Mouse (Mus musculus): ENCODE results near the gene Utrn. TPM values are rescaled to one million over a fixed set of nuclear protein-coding genes. Genes with fewer than 3 reads are reported as not detected.
A peak's percentile ranks its signal among the peaks of the same experiment; 100 is the strongest.

Gene Utrn
- polyA plus RNA-seq, 1 experiment from 2014 or later: 88.4 TPM

GRCm38 (mm10) chr10:12736861-12737835 lies 132.0 kb downstream of the Utrn start:
- Histone ChIP-seq H3K4me3 (ENCODE audit: low read depth, low read length) (no peak overlapping the region), H3K27ac (ENCODE audit: low read length) (peak overlapping the region; percentile 20; the same call in 1 of the 2 replicates), H3K4me2 (replicated peaks; ENCODE audit: low read depth, low read length) (peak overlapping the region; percentile 12), H3K4me1 (ENCODE audit: insufficient read depth, low read depth, low read length) (no peaks in the 10 kb centered on the region), H3K9ac (replicated peaks; ENCODE audit: low read depth) (no peak overlapping the region), H3K36me3 (ENCODE audit: insufficient read depth, low read length) (peaks cover 7% of the 10 kb centered on the region; the same call in 1 of the 2 replicates), H3K9me3 (ENCODE audit: low read length) (no peaks in the 10 kb centered on the region), H3K27me3 (replicated peaks; ENCODE audit: insufficient read depth, low read length) (no peaks in the 10 kb centered on the region)
- 53% methylated on average over 18 of the region's 18 CpGs for WGBS
- DNase-seq (ENCODE audit: low spot score) (peak; percentile 7), ATAC-seq (peak; percentile 48; the same call in 1 of the 2 replicates)
- TF ChIP-seq EP300 (IDR thresholded peaks at IDR 0.05) (no peak), CTCF (IDR thresholded peaks at IDR 0.05) (no peak)

GRCm38 (mm10) chr10:12735695-12736094 lies 133.5 kb downstream of the Utrn start:
- ATAC-seq (no peak), DNase-seq (ENCODE audit: low spot score) (no peak)
- Histone ChIP-seq H3K36me3 (ENCODE audit: insufficient read depth, low read length) (peaks cover 7% of the 10 kb centered on the region; the same call in 1 of the 2 replicates), H3K9ac (replicated peaks; ENCODE audit: low read depth) (no peak overlapping the region), H3K27me3 (replicated peaks; ENCODE audit: insufficient read depth, low read length) (no peaks in the 10 kb centered on the region), H3K4me2 (replicated peaks; ENCODE audit: low read depth, low read length) (no peak overlapping the region), H3K27ac (ENCODE audit: low read length) (no peak overlapping the region), H3K9me3 (ENCODE audit: low read length) (no peaks in the 10 kb centered on the region), H3K4me3 (ENCODE audit: low read depth, low read length) (no peak overlapping the region), H3K4me1 (ENCODE audit: insufficient read depth, low read depth, low read length) (no peaks in the 10 kb centered on the region)
- WGBS: 97% methylated on average over 1 of the region's 1 CpGs
- TF ChIP-seq CTCF (IDR thresholded peaks at IDR 0.05) (no peak), EP300 (IDR thresholded peaks at IDR 0.05) (no peak)

GRCm38 (mm10) chr10:12731459-12731858 lies 137.7 kb downstream of the Utrn start:
- Histone ChIP-seq H3K27ac (ENCODE audit: low read length) (no peak overlapping the region), H3K4me3 (ENCODE audit: low read depth, low read length) (no peak overlapping the region), H3K4me1 (ENCODE audit: insufficient read depth, low read depth, low read length) (no peaks in the 10 kb centered on the region), H3K27me3 (replicated peaks; ENCODE audit: insufficient read depth, low read length) (no peaks in the 10 kb centered on the region), H3K9ac (replicated peaks; ENCODE audit: low read depth) (no peak overlapping the region), H3K36me3 (ENCODE audit: insufficient read depth, low read length) (peaks cover 7% of the 10 kb centered on the region; the same call in 1 of the 2 replicates), H3K4me2 (replicated peaks; ENCODE audit: low read depth, low read length) (no peak overlapping the region), H3K9me3 (ENCODE audit: low read length) (no peaks in the 10 kb centered on the region)
- ATAC-seq: no peak
- no peak for DNase-seq (ENCODE audit: low spot score)
- 87% methylated on average over 5 of the region's 5 CpGs for WGBS
- no peak for TF ChIP-seq EP300 (IDR thresholded peaks at IDR 0.05)
- TF ChIP-seq CTCF (IDR thresholded peaks at IDR 0.05): no peak

- TF ChIP-seq CTCF (IDR thresholded peaks at IDR 0.05): no peak
- TF ChIP-seq EP300 (IDR thresholded peaks at IDR 0.05): no peak
- H3K27ac ChIP-seq (ENCODE audit: low read length): no peak overlapping the region
- no peak for DNase-seq (ENCODE audit: low spot score)
- no peak overlapping the region for H3K4me3 ChIP-seq (ENCODE audit: low read depth, low read length)
- peaks cover 3% of the 10 kb centered on the region; the same call in 1 of the 2 replicates for H3K36me3 ChIP-seq (ENCODE audit: insufficient read depth, low read length)
- no peak for ATAC-seq
- H3K9ac ChIP-seq (replicated peaks; ENCODE audit: low read depth): no peak overlapping the region
- H3K4me2 ChIP-seq (replicated peaks; ENCODE audit: low read depth, low read length): no peak overlapping the region
- H3K4me1 ChIP-seq (ENCODE audit: insufficient read depth, low read depth, low read length): no peaks in the 10 kb centered on the region
- H3K27me3 ChIP-seq (replicated peaks; ENCODE audit: insufficient read depth, low read length): no peaks in the 10 kb centered on the region
- 69% methylated on average over 1 of the region's 1 CpGs for WGBS
- no peaks in the 10 kb centered on the region for H3K9me3 ChIP-seq (ENCODE audit: low read length)
These were observed 139.5 kb downstream of the Utrn start for GRCm38 (mm10) chr10:12729635-12730034.

- no peak overlapping the region for H3K4me3 ChIP-seq (ENCODE audit: low read depth, low read length)
- H3K4me1 ChIP-seq (ENCODE audit: insufficient read depth, low read depth, low read length): no peaks in the 10 kb centered on the region
- H3K36me3 ChIP-seq (ENCODE audit: insufficient read depth, low read length): 0 out of 2 replicates have a peak, but pooled peaks cover 3% of the 10 kb centered on the region
- H3K4me2 ChIP-seq (replicated peaks; ENCODE audit: low read depth, low read length): no peak overlapping the region
- H3K9me3 ChIP-seq (ENCODE audit: low read length): no peaks in the 10 kb centered on the region
- WGBS: 64% methylated on average over 5 of the region's 5 CpGs
- ATAC-seq (no peak), DNase-seq (ENCODE audit: low spot score) (no peak)
- no peak overlapping the region for H3K9ac ChIP-seq (replicated peaks; ENCODE audit: low read depth)
- TF ChIP-seq CTCF (IDR thresholded peaks at IDR 0.05): no peak
- TF ChIP-seq EP300 (IDR thresholded peaks at IDR 0.05): no peak
- no peak overlapping the region for H3K27ac ChIP-seq (ENCODE audit: low read length)
- H3K27me3 ChIP-seq (replicated peaks; ENCODE audit: insufficient read depth, low read length): no peaks in the 10 kb centered on the region
These were observed 140.1 kb downstream of the Utrn start for GRCm38 (mm10) chr10:12729033-12729432.

- no peaks in the 10 kb centered on the region for H3K27me3 ChIP-seq (replicated peaks; ENCODE audit: insufficient read depth, low read length)
- no peaks in the 10 kb centered on the region for H3K9me3 ChIP-seq (ENCODE audit: low read length)
- no peak for TF ChIP-seq EP300 (IDR thresholded peaks at IDR 0.05)
- no peak for TF ChIP-seq CTCF (IDR thresholded peaks at IDR 0.05)
- H3K36me3 ChIP-seq (ENCODE audit: insufficient read depth, low read length): 0 out of 2 replicates have a peak, but pooled peaks cover 3% of the 10 kb centered on the region
- WGBS: 93% methylated on average over 3 of the region's 3 CpGs
- ATAC-seq (no peak), DNase-seq (ENCODE audit: low spot score) (no peak)
- no peak overlapping the region for H3K4me2 ChIP-seq (replicated peaks; ENCODE audit: low read depth, low read length)
- H3K9ac ChIP-seq (replicated peaks; ENCODE audit: low read depth): no peak overlapping the region
- no peak overlapping the region for H3K4me3 ChIP-seq (ENCODE audit: low read depth, low read length)
- H3K27ac ChIP-seq (ENCODE audit: low read length): no peak overlapping the region
- H3K4me1 ChIP-seq (ENCODE audit: insufficient read depth, low read depth, low read length): no peaks in the 10 kb centered on the region
These were observed 141.3 kb downstream of the Utrn start for GRCm38 (mm10) chr10:12727881-12728280.

Data from lung, postnatal 0 days (tissue).